Mouse (Mus musculus) B cell, adult 2 months (primary cell): Measurements from ENCODE around the gene Tecpr2.

Source experiments
- DNase-seq, 2 experiments: peaks; one replicate each; pipeline ENCODE4 v3.0.0; 2022

Gene Tecpr2

DNA sequence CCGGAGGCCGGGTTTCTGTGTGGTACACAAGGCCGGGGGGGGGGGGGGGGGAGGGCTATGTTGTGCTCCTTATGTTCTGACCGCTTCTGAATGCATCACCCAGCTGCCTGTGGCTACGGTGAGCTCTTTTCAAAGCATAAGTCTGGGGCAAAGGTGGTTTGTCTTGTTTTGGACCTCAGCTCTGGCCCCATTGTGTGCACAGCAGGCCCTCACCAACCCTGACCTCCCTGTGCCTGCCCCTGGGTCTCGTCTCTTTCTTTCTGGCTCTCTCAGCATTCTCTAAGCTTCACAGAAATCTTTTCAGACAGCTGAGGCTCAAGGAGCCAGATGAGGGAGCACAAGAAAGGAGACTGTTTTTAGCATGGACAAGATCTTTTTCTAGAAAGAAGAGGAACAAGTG, 23.5 kb upstream of the Tecpr2 start:
- no peak for DNase-seq

DNA sequence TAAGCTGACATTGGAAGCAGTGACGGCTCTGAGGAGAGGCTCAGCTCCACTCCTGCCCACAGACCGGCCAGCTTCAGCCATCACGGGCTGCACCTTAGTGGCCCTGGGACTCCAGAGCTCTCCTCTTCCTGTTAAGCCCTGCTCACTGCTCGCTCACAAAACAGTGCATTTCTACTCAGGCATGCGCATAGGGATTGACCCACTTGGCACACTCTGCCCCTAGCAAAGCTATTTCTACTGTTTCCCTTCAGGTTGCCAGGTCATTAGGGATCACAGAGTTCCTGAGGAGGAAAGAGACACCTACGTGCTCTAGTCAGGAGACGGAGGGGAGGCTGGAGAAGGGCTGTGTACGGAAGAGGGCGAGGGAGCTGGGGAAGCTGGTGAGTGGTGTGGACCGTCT, 23.1 kb upstream of the Tecpr2 start:
- no peak for DNase-seq

DNA sequence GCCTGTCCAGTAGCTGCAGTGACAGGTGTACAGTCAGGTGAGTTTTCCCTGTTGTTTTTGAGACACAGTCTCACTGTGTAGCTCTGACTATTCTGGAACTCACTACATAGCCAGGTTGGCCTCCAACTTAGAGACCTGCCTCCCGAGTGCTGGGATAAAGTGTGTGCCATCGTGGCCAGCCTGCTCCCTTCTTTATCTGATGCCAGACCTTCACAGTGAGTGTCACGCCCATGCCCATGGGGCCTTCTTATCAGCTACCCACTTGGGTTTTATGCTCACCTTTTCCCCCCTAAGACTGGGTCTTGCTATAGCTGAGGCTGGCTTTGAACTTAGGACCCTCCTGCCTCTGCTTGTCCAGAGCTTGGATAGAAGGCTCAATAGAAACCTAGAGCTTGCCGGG, 19.0 kb upstream of the Tecpr2 start:
- no peak for DNase-seq

DNA sequence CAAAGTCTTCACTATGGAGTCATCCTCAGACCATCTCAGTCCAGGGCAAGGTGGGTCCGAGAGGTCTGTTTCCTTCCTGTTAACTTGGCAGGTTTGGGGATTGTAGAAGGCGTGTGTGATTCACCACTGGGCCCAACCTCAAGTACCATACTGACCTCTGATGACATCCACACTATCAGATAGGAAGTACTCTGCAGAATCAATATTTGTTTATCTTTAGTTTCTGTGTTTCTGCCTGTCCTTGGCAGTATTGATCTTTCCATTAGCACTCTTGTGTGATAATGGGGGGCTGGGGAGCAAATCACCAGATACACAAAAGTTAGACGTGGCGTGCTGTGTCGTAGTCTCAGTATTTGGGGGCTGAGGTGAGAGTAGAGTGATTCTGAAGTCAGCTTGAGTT, 17.8 kb upstream of the Tecpr2 start:
- DNase-seq = no peak

DNA sequence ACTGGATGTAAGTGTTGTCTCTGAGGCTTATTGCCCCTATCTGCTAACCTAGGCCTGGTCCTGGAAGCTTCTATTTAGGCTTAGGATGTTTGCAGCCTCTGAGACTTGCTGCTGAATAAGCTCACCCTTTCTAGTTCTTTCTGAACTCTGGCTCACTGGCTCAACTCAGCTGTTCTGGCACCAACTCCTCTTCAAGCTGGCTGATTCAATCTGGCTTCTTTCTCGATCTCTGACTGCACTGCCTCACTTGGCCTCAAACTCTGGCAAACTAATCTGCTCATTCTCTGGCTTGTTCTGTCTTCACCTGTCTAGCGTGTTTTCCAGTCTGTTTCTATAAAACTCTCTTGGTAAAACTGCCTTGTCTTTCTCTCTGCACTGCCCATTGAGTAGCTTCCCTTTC, 13.7 kb upstream of the Tecpr2 start:
- DNase-seq = no peak

- DNase-seq = no peak
Measured at GRCm38 (mm10) chr12:110882291-110882690, 6.8 kb upstream of the Tecpr2 start.

- DNase-seq = no peak
Measured at GRCm38 (mm10) chr12:110885251-110885650, 3.8 kb upstream of the Tecpr2 start.

GRCm38 (mm10) chr12:110888106-110888505, 958 bp upstream of the Tecpr2 start:
- DNase-seq = peak in 1 of 2 experiments; percentile 4

DNA sequence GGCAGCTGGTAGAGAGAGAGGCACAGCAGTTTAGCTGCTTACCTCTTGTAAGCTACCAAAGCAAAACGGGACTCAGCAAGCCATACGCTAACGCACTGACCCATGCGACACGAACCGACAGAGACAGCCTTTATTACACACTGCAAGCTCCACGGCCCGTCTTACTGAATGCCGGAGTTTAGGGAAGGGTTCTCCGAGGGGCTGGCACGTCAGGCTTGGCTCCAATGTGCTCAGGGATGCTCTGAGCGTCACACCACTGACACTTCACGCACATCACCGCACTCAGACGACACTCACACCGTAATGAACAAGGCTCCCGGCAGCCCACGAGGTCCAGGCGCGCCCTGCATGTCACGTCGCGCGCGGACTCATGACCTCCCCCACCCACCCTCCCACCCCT, 458 bp upstream of the Tecpr2 start:
- no peak for DNase-seq

DNA sequence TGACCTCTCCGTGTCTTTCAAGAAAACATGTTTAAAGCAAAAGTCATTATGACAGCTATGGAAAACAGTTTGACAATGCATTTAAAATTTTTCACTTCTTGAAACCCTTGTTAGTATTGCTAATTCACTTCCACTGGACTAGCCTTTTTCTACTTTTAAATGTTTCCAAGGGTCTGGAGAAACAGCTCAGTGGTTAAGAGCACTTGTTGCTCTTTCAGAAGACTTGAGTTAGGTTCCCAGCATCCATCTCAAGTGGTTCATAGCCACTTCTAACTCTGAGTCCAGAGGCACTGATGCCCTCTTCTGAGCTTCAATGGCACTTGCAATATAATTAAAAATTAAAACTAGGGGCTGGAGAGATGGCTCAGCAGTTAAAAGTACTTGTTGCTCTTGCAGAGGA, 2.8 kb downstream of the Tecpr2 start:
- no peak for DNase-seq

- DNase-seq = no peak
Measured at GRCm38 (mm10) chr12:110902106-110902505, 13.0 kb downstream of the Tecpr2 start.

- DNase-seq = peak; percentile 51 to 59
Measured at GRCm38 (mm10) chr12:110903536-110903935, 14.5 kb downstream of the Tecpr2 start.

DNA sequence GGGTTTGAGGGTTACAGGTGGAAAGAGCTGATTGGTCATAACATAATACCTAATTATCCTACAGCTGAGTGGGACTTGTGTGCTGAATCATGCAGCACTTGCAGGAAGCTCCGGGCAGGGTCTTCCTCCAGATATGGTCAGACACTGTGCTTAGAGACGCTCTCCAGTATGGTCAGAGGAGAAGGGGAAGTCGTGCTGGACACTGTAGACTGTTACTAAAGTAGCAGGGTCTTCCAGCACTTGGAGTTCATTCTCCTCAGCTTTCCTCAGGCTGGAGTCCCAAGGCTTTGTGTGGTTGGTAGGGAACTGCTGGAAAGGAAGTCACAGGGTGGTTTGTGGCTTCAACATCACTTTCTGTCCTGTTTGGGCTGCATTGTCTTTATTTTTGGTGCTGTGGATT, 18.8 kb downstream of the Tecpr2 start:
- no peak for DNase-seq

- DNase-seq = no peak
Measured at GRCm38 (mm10) chr12:110909962-110910361, 20.9 kb downstream of the Tecpr2 start.

DNA sequence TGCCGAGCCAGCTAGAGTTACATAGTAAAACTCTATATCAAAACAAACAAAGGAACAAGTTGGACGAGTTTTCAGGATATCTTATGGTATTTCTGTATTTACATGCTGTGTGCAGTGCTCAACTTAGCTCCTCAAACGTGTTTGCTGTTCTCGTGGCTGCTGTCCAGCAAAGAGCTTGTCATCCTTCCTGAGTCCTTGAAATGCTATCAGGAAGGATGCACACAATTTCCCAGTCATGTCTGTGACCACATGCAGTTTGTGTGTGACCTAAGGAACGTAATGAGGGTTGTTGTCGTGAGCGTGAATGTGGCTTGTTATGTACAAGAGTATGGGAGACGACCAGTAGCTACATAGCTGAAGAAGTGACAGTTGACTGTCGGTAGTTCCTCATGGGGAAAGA, 26.7 kb downstream of the Tecpr2 start:
- DNase-seq = no peak

GRCm38 (mm10) chr12:110920254-110920653, 31.2 kb downstream of the Tecpr2 start:
- DNase-seq = no peak

- DNase-seq = no peak
Measured at GRCm38 (mm10) chr12:110921572-110921971, 32.5 kb downstream of the Tecpr2 start.

- no peak for DNase-seq
Measured at GRCm38 (mm10) chr12:110932820-110933219, 43.8 kb downstream of the Tecpr2 start.

GRCm38 (mm10) chr12:110935983-110936620, 47.0 kb downstream of the Tecpr2 start:
- DNase-seq = peak; percentile 67 to 72

DNA sequence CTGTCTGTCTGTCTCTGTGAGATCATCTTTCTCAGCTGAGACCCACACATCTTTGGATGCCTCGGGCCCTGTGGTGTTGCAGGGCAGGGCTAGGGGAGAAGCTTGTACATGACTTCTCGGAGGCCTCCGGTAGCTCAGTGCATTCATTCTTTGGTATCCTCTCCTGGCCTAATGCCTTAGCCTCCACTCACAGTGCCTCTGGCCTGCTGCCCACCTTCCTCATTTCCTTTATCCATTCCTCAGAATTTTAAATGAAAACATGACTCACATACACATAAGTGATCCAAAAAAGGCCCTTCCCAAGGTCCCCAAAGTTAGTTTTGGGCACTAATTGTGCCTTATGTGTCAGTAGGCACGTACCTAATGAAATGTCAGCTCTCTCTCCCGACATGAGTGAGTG, 48.4 kb downstream of the Tecpr2 start:
- no peak for DNase-seq

DNA sequence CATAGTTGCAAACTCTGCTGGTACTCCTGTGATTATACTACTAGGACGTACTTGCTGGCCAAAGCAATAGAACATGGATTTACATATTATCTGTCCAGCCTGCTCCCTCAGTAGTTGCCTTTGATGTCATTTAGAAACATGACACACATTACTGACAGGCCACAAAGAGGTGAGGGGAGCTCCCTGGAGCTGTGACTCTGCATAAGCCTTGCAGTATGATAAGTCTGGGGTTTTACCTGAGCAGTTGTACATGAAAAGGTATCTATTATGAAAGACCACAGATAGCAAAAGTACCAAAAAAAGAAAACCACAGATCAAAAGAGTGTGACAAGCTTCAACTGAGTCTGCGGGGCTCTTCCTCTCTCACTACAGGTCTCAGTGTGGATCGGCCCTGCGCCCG, 50.3 kb downstream of the Tecpr2 start:
- DNase-seq = no peak

DNA sequence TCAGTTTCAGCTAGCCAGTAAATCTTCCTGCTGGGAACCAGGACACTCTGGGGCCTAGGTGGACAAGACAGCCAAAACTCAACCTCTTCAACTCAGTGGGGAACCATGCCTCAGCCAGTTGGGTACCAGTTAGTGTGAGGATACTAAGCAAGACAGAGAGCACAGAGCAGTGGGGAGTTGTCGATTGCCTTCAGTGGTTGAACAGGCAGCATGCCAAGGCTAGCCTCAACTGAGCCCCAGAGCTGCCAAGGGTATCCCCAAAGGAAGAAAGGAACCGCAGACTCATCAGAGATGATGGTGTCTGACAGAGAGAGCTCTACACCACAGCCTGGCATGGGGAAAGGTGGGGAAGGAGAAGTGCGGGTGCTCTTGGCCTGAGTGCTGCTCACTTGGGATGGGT, 51.8 kb downstream of the Tecpr2 start:
- DNase-seq = no peak

DNA sequence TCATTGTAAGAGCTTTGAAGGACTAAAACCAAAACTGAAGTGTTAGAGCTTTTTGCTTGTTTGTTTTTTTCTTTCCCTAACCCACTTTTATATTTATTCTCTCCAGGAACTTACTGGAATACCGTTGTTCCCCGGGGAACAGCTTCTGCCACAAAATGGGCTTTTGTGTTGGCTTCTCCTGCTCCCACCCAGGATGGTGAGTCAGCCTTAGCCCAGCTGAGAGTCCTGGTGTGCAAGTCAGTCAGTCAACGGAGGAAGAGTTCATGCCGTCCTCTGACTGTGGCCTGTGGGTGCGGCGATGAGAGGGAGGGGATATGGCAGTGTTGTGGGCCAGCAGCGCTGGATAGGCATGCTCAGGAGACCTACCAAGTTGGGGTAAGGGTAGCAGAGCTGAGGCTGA, 57.2 kb downstream of the Tecpr2 start:
- no peak for DNase-seq

DNA sequence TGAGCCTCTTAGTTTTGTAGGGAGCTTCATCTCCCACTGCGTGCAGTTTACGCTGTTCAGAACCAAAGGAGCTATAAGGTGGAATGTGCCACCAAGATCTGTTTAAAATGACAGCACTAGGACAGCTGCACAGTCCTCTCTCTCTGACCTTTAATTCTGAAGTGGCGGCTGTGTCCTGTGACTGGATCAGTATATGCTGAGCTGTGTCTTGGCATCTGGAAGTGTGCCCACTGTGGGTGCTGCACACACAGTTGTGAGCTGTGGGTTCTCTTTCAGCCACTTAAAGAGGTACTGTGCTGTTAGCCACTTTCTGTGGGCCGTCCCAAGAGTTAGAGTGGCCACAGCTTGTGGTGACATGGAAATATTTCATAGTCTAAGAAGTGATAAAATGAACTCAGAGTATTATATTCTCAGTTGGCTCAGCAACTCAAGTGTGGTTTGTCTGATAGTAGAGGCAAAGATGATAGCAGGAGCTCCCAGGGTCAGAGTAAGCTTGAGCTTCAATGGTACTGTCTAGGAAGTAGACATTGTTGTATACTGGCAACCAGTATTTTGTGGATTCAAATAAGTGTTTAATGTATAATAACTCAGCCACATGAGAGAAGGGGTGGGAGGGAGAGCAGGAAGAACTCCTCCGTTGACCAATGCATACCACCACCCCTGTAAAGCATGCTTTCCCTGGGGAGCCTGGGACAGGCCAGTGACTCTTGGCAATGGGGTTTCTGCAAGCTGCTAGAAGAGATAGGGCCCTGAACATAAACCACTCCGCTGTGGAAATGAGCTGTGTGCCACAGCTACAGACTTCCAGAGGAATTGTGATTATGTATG, 59.2 kb downstream of the Tecpr2 start:
- no peak for DNase-seq

DNA sequence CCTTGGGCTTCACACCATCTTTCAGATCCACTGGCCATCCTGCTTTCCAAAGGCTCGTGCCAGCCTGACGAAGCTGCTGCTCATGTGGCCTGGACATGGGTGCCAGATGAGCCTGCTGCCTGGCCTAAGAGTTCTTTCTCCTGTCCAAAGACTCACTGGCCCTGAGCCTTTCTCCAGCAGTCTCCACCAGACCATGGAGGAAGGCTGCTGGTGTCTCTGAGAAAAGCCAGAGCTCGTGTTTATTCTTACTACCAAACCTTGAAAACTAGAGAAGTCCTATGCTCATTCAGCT, 59.8 kb downstream of the Tecpr2 start:
- no peak for DNase-seq
